Mouse (Mus musculus) E14TG2a.4 (cell line): ENCODE results near the gene Plscr3.

ENCODE experiments used
- CTCF ChIP-seq: conservative IDR thresholded peaks from 2 replicates; pipeline ENCODE4 v1.5.1; 2014; ENCODE audit warnings: low read length
- NANOG ChIP-seq: IDR thresholded peaks from 2 replicates; pipeline ENCODE4 v1.6.1; 2014; ENCODE audit warnings: borderline replicate concordance, low read length, mixed read lengths

DNA sequence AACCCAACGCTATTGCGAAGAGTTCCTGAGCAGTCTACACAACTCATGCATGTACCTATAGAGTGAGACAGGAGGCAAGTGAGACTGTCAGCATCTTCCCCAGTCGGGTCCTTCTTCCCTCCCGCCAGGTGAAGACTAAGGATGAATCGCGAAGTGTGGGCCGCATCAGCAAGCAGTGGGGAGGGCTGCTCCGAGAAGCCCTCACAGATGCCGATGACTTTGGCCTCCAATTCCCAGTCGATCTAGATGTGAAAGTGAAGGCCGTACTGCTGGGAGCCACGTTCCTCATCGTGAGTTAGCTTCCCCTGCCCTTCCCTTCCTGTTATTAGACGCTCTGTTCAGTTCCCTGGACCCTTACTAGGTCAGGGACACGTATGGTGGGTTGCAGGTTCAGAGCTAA lies 3.7 kb downstream of the Plscr3 start:
- TF ChIP-seq CTCF (no peak), NANOG (no peak)
